Mouse (Mus musculus) heart, embryonic 11.5 days (tissue): ENCODE results near the gene Gdf5. TPM values are rescaled to one million over a fixed set of nuclear protein-coding genes. Genes with fewer than 3 reads are reported as not detected.
A peak's percentile ranks its signal among the peaks of the same experiment; 100 is the strongest.

Experiments
- ATAC-seq: fragments of 200-750 bp; cut with Nextera tagmentation; replicated peaks from 2 replicates; pipeline ENCODE4 v1.8.0; 2017; ENCODE audit warnings: moderate library complexity; ENCODE audit not compliant: insufficient number of reproducible peaks, low FRiP score, low TSS enrichment
- H3K27ac ChIP-seq: fragments of 300-500 bp; sonication (generic); 2 replicates; pipeline ENCODE4 v1.5.1; 2014; ENCODE audit warnings: mild to moderate bottlenecking, low read depth, low read length
- H3K27me3 ChIP-seq: fragments of 300-500 bp; sonication (generic); 2 replicates; pipeline ENCODE4 v1.6.1; 2014; ENCODE audit warnings: mild to moderate bottlenecking, low read length, mixed read lengths; ENCODE audit not compliant: control insufficient read depth, insufficient read depth
- H3K36me3 ChIP-seq: fragments of 300-500 bp; sonication (generic); 2 replicates; pipeline ENCODE4 v1.6.1; 2014; ENCODE audit warnings: mild to moderate bottlenecking, low read length, moderate library complexity, mixed read lengths; ENCODE audit not compliant: control insufficient read depth, insufficient read depth
- H3K4me1 ChIP-seq: fragments of 300-500 bp; sonication (generic); 2 replicates; pipeline ENCODE4 v1.6.1; 2014; ENCODE audit warnings: low read length; ENCODE audit not compliant: control insufficient read depth, insufficient read depth
- H3K4me2 ChIP-seq: fragments of 300-500 bp; sonication (generic); 2 replicates; pipeline ENCODE4 v1.6.1; 2014; ENCODE audit warnings: mild to moderate bottlenecking, moderate library complexity
- H3K4me3 ChIP-seq: fragments of 300-500 bp; sonication (generic); 2 replicates; pipeline ENCODE4 v1.5.1; 2014; ENCODE audit warnings: low read depth, low read length
- H3K9ac ChIP-seq: fragments of 300-500 bp; sonication (generic); 2 replicates; pipeline ENCODE4 v1.6.1; 2014; ENCODE audit warnings: mild to moderate bottlenecking, low read depth, low read length, moderate library complexity
- H3K9me3 ChIP-seq: fragments of 300-500 bp; sonication (generic); replicated peaks from 2 replicates; pipeline ENCODE4 v1.6.1; 2016; ENCODE audit warnings: low read length; ENCODE audit not compliant: control insufficient read depth
- WGBS: fragments of 180-500 bp; shearing (Covaris S2); extraction: QIAGEN DNeasy Blood & Tissue Kit; methylation state at CpG from one replicate; pipeline ENCODE4 v1.1.7; 2014; ENCODE audit not compliant: insufficient replicate concordance; 5-methylcytosine and 5-hydroxymethylcytosine counted together
- polyA plus RNA-seq: library from polyadenylated mRNA; unstranded; fragments of >200 nt; fragmentation: Nextera tagmentation; extraction: Ambion mirVana; gene quantifications from 2 replicates; pipeline ENCODE4 v1.2.1, GENCODE M21; 2014

The Gdf5 gene
- polyA plus RNA-seq, 1 experiment from 2014 or later: 0.36 TPM

DNA sequence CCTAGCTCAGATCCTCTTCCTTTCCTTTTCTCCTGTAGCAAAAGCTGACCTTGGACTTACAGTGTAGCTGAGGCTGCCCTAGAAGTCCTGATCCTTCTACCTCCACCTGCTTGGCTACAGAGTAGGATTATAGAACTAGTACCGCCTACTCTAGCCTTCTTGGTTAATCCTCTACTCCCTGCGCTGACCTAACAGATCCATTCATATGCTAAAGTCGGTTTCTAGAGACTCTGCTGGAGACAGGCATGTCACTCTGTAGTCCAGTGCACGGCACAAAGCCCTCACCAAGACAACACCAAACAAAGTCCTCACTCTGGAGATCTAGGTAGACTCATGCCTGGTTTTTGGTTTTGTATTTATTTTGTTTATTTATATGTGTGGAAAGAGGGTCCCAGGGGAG, 1.3 kb upstream of the Gdf5 start:
- H3K4me2 ChIP-seq: no peak overlapping the region
- H3K27me3 ChIP-seq: peaks cover 15% of the 10 kb centered on the region
- no peaks in the 10 kb centered on the region for H3K9me3 ChIP-seq
- no peak overlapping the region for H3K9ac ChIP-seq
- ATAC-seq: no peak
- 16% methylated on average over 4 of the region's 4 CpGs for WGBS
- 0 out of 2 replicates have a peak, but pooled peaks cover 5% of the 10 kb centered on the region for H3K4me1 ChIP-seq
- no peak overlapping the region for H3K27ac ChIP-seq
- H3K4me3 ChIP-seq: no peak overlapping the region
- no peaks in the 10 kb centered on the region for H3K36me3 ChIP-seq

DNA sequence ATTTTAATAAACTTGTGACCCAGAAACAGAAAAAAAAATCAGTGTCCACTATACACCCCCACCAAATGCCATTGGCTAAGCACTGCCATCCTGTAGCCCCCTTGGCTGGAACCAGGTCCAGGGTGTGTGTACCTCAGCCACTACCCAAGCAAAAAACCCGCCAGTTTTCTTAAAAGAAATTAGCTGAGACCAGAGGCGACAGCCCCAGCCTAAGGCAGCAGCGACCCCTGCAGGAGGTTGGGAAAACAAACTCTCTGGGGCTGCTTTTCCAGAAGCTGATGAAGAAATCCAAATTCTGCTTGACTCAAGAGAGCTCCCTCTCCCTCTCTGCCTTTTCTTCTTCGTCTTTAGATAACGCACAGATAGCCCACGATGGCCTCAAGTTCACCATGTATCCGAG, 902 bp upstream of the Gdf5 start:
- H3K4me1 ChIP-seq: 0 out of 2 replicates have a peak, but pooled peaks cover 5% of the 10 kb centered on the region
- WGBS: 6% methylated on average over 7 of the region's 7 CpGs
- ATAC-seq: no peak

DNA sequence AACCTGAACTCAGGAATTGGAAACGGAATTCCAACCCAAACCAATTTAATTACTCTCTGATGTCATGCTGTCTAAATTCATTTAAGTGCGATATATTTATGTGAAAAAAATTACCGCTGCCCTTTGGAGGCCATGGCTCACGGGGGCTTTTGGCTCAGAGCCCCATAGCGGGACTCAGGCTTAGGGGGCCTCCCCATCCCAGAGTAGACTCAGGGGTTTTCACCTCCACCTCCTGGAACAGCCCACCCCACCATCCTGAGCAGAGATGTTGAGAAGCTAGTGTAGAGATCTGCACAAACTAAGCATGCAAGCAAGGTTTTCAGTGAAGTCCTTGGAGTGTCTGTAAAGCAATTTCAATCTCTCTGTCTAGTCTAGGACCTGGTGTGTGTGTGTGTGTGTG, 413 bp upstream of the Gdf5 start:
- Histone ChIP-seq H3K4me3 (no peak overlapping the region), H3K27ac (no peak overlapping the region), H3K36me3 (no peaks in the 10 kb centered on the region), H3K4me1 (0 out of 2 replicates have a peak, but pooled peaks cover 5% of the 10 kb centered on the region), H3K9ac (no peak overlapping the region), H3K27me3 (peaks cover 15% of the 10 kb centered on the region), H3K4me2 (no peak overlapping the region), H3K9me3 (no peaks in the 10 kb centered on the region)
- WGBS: 80% methylated on average over 5 of the region's 5 CpGs
- ATAC-seq: no peak

More for the DNA sequence above, 902 bp upstream of the Gdf5 start:
- Histone ChIP-seq H3K9ac (no peak overlapping the region), H3K27me3 (peaks cover 15% of the 10 kb centered on the region), H3K4me3 (no peak overlapping the region), H3K9me3 (no peaks in the 10 kb centered on the region), H3K36me3 (no peaks in the 10 kb centered on the region), H3K4me2 (no peak overlapping the region), H3K27ac (no peak overlapping the region)

DNA sequence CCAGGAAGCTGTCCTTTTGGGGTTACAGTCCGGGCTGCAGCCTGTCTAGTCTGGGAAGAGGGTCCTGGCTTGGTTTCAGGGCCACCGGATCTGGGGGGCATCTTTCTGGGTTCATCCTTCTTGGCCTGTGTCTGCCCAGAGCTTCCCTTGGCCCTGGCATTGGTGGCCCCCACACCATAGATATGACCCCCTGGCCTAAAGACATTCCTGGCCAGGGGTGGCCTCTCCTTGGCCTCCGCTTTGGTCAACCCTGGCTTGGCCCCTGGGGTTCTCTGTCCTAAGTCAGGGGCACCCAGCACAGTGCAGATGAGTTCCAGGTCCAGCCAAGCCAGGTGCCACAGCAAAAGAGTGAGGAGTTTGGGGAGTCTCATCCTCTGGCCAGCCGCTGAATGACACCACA, 482 bp downstream of the Gdf5 start:
- H3K4me2 ChIP-seq: no peak overlapping the region
- H3K36me3 ChIP-seq: no peaks in the 10 kb centered on the region
- 71% methylated on average over 4 of the region's 4 CpGs for WGBS
- no peak overlapping the region for H3K4me3 ChIP-seq
- H3K9me3 ChIP-seq: no peaks in the 10 kb centered on the region
- H3K9ac ChIP-seq: no peak overlapping the region
- H3K4me1 ChIP-seq: 0 out of 2 replicates have a peak, but pooled peaks cover 5% of the 10 kb centered on the region
- 0 out of 2 replicates have a peak, but pooled peaks have one; percentile 13 for ATAC-seq
- peaks cover 10% of the 10 kb centered on the region for H3K27me3 ChIP-seq
- H3K27ac ChIP-seq: no peak overlapping the region

DNA sequence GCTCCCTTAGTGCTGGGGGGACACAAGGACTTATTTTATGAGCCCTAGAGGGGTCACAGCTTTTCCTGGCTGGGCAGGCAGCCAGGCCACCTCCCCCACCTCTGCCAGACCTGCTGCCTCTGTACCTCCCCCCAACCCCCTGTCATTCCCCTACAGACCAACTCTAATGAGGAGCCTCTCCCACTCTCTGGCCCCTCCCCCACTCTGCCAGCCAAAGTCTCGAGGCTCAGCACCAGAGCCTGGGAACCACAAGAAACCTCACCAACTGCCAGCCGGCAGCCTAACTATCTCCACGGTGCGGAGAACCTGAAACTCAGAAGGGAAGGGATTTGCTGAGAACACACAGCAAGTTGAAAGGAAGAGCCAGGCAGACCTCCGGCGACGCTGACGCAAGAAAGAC, 1.7 kb downstream of the Gdf5 start:
- no peak for ATAC-seq

DNA sequence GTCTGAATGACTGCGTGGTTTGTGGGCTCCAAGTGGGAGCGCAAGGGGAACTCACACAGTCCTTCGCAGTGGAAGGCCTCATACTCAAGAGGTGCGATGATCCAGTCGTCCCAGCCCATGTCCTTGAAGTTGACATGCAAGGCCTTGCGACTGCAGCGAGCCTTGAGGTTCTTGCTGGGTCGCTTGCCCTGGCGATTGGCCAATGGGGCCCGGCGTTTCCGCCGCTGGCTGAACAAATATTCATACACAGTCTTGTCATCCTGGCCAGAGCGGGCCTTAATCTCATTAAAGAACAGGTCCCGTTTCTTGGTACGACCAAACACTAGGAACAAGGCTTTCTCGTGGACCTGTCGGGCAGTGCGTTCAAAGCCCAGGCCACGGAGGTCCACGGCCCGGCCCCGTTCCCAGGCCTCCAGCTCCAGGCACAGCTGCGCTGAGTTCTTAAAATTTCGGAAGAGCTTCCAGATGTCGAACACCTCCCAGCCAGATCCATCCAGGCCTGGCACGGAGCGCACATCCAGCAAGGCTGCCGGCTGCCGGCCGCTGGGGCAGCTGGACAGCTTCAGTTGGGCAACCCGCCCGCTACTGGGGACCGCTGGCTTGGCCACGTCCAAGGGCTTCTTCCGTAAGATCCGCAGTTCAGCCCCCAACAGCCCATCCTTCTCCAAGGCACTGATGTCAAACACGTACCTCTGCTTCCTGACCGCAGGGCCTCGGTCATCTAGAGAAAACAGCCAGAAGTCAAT, 3.3 kb downstream of the Gdf5 start:
- Histone ChIP-seq H3K27ac (no peak overlapping the region), H3K4me1 (0 out of 2 replicates have a peak, but pooled peaks cover 5% of the 10 kb centered on the region), H3K4me2 (no peak overlapping the region), H3K27me3 (peaks cover 7% of the 10 kb centered on the region), H3K36me3 (no peaks in the 10 kb centered on the region), H3K9ac (no peak overlapping the region), H3K4me3 (no peak overlapping the region), H3K9me3 (no peaks in the 10 kb centered on the region)
- WGBS: 84% methylated on average over 40 of the region's 40 CpGs
- no peak for ATAC-seq

More for the DNA sequence above, 1.7 kb downstream of the Gdf5 start:
- no peak overlapping the region for H3K27ac ChIP-seq
- 0 out of 2 replicates have a peak, but pooled peaks cover 5% of the 10 kb centered on the region for H3K4me1 ChIP-seq
- peak overlapping the region; percentile 39; the same call in 1 of the 2 replicates for H3K9ac ChIP-seq
- 6% methylated on average over 8 of the region's 8 CpGs for WGBS
- H3K27me3 ChIP-seq: peaks cover 10% of the 10 kb centered on the region
- H3K4me2 ChIP-seq: peak overlapping the region; percentile 51
- 0 out of 2 replicates have a peak overlapping the region, but pooled peaks have one; percentile 6 for H3K4me3 ChIP-seq
- H3K36me3 ChIP-seq: no peaks in the 10 kb centered on the region
- H3K9me3 ChIP-seq: no peaks in the 10 kb centered on the region

DNA sequence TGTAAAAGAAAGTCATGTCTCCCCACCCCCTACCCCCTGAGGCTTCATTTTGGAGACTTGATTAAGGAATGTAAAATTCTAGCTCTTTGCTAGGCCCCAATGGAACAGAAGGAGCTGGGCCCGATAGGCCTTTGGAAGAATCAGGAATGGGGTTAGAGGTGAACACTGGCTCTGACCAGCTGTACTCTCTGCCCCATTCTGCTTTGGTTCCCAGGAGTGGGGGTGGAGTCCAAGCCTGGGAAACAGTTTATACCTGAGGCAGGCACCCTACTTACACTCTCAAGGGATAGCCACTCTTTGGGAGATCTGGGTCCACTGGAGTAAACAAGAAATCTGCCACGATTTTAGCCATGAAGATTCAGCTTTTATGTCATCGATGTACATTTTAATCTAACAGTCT, 4.5 kb downstream of the Gdf5 start, which contains the start of gene Gm15557:
Gm15557 (plus strand) TSS at position 48 of the 400 bp plus-strand sequence.
- WGBS: 86% methylated on average over 3 of the region's 3 CpGs
- no peak within 1 kb of the TSS for H3K27ac ChIP-seq
- no peak within 1 kb of the TSS for H3K4me3 ChIP-seq
- ATAC-seq: no peak
- H3K9me3 ChIP-seq: no peaks in the 10 kb centered on the region
- no peak within 1 kb of the TSS for H3K9ac ChIP-seq
- H3K4me2 ChIP-seq: no peak within 1 kb of the TSS
- no peaks in the 10 kb centered on the region for H3K36me3 ChIP-seq
- H3K27me3 ChIP-seq: peaks cover 7% of the 10 kb centered on the region
- 0 out of 2 replicates have a peak, but pooled peaks cover 5% of the 10 kb centered on the region for H3K4me1 ChIP-seq

DNA sequence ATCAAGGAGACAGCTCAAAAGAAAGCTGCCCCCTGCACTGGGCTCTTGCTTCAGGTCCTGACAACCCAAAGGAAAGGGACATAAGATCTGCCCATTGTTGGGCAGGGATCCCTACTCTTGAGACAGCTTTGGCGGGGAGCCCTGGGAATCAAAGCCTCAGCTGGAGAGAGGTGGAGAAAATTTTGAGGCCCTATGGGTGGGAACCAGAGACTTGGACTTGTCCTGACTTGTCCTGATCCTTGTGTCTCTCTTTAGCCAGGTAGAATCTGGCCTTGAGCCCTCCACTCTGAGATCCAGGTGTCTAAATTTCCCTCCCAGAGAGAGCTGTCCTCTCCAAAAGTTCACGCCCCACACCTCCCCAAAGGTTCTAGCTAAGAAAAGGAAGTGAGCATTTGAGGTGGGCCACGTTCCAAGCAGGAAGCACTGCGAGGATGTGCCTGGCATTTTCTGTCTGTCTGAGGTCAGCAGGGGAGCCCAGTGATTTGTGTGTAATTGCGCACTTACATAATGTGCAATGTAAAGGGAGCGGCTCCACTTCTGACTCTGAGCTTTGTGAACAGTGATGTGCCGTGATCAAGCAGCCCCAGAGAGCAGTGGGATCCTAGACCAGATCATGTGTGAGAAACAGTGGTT, 5.2 kb downstream of the Gdf5 start:
- ATAC-seq: no peak
- WGBS: 76% methylated on average over 7 of the region's 7 CpGs
- Histone ChIP-seq H3K36me3 (no peaks in the 10 kb centered on the region), H3K27ac (no peak overlapping the region), H3K27me3 (peaks cover 7% of the 10 kb centered on the region), H3K4me1 (0 out of 2 replicates have a peak, but pooled peaks cover 5% of the 10 kb centered on the region), H3K9ac (no peak overlapping the region), H3K9me3 (no peaks in the 10 kb centered on the region), H3K4me2 (no peak overlapping the region), H3K4me3 (no peak overlapping the region)
